Mouse (Mus musculus) heart, embryonic 14.5 days (tissue): ENCODE measurements around the gene Ift52. TPM values are rescaled to one million over a fixed set of nuclear protein-coding genes. Genes with fewer than 3 reads are reported as not detected.

Source experiments
- ATAC-seq: fragments of 200-750 bp; cut with Nextera tagmentation; 2 replicates; pipeline ENCODE4 v1.8.0; 2017; ENCODE audit warnings: low read depth, moderate TSS enrichment; ENCODE audit not compliant: insufficient number of reproducible peaks, insufficient read depth, low FRiP score
- H3K27ac ChIP-seq, 2 experiments: fragments of 200-500 bp in 1 of 2; fragments of 300-500 bp in 1 of 2; sonication (generic) in 1 of 2; replicated peaks in 1 of 2; 2 replicates each; pipeline ENCODE4 v1.5.1; 2012 to 2014; ENCODE audit warnings: low read depth in 2 of 2, low read length in 2 of 2, control low read depth in 1 of 2, mild to moderate bottlenecking in 1 of 2, mixed read lengths in 1 of 2; ENCODE audit not compliant: control insufficient read depth in 1 of 2, insufficient read depth in 1 of 2
- H3K27me3 ChIP-seq: fragments of 300-500 bp; sonication (generic); 2 replicates; pipeline ENCODE4 v1.6.1; 2014; ENCODE audit warnings: mild to moderate bottlenecking, low read length, control low read depth; ENCODE audit not compliant: control insufficient read depth, insufficient read depth
- H3K36me3 ChIP-seq: fragments of 300-500 bp; sonication (generic); 2 replicates; pipeline ENCODE4 v1.6.1; 2014; ENCODE audit warnings: mild to moderate bottlenecking, control low read depth, low read length, mixed read lengths; ENCODE audit not compliant: control insufficient read depth, insufficient read depth
- H3K4me1 ChIP-seq, 2 experiments: fragments of 200-500 bp in 1 of 2; fragments of 300-500 bp in 1 of 2; sonication (generic) in 1 of 2; 2 replicates each; pipeline ENCODE4 v1.6.1; 2012 to 2014; ENCODE audit warnings: low read length in 2 of 2, control low read depth in 1 of 2, mixed read lengths in 1 of 2; ENCODE audit not compliant: control insufficient read depth in 2 of 2, insufficient read depth in 2 of 2
- H3K4me2 ChIP-seq: fragments of 300-500 bp; sonication (generic); 2 replicates; pipeline ENCODE4 v1.6.1; 2014; ENCODE audit warnings: mild to moderate bottlenecking, low read length
- H3K4me3 ChIP-seq, 2 experiments: fragments of 200-500 bp in 1 of 2; fragments of 300-500 bp in 1 of 2; sonication (generic) in 1 of 2; 2 replicates each; pipeline ENCODE4 v1.5.1; 2012 to 2014; ENCODE audit warnings: low read length in 2 of 2, mild to moderate bottlenecking in 2 of 2, control low read depth in 1 of 2, low read depth in 1 of 2, moderate library complexity in 1 of 2; ENCODE audit not compliant: control insufficient read depth in 1 of 2, insufficient read depth in 1 of 2
- H3K9ac ChIP-seq: fragments of 300-500 bp; sonication (generic); 2 replicates; pipeline ENCODE4 v1.6.1; 2014; ENCODE audit warnings: mild to moderate bottlenecking, low read length
- H3K9me3 ChIP-seq: fragments of 300-500 bp; sonication (generic); 2 replicates; pipeline ENCODE4 v1.6.1; 2016; ENCODE audit warnings: low read length, control low read depth; ENCODE audit not compliant: control insufficient read depth
- WGBS: fragments of 180-500 bp; shearing (Covaris S2); extraction: QIAGEN DNeasy Blood & Tissue Kit; methylation state at CpG from one replicate; pipeline ENCODE4 v1.1.7; 2014; 5-methylcytosine and 5-hydroxymethylcytosine counted together
- polyA plus RNA-seq: library from polyadenylated mRNA; unstranded; fragments of >200 nt; fragmentation: Nextera tagmentation; extraction: Ambion mirVana; gene quantifications from 2 replicates; pipeline ENCODE4 v1.2.1, GENCODE M21; 2014

The Ift52 gene
- polyA plus RNA-seq, 1 experiment from 2014 or later = 38.7 TPM

DNA sequence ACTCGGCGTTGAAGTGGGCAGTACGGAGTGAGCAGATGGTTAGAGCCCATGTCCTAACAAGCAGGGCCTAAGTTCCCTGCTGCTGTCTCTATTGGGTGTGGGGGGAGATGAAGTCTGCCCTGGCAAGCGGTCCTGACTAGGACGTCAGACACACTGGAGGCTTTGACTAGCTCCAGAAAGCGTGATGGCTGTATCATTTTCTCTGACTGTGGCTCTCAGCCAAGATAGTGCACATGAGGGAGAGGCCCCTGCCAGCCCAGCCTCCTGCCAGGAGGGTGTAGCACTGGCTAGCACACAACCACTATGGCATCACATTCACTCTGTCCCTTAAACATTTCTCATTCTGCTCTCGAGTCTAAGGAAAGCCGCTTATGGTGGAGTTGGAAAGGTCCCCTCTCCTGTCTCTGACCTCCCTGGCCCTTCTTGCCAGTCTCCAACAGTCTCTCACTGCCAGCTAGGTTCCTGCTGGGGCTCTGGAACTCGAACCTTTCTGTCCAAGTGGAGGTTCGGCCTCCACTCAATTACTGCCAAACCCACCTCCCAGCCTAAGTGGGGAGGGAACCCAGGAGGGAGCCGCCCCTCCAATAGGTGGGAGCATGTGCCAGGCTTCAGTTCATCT lies 41.9 kb upstream of the Ift52 start:
- Histone ChIP-seq H3K27ac (no peak overlapping the region), H3K27me3 (no peaks in the 10 kb centered on the region), H3K9me3 (no peaks in the 10 kb centered on the region), H3K4me2 (no peak overlapping the region), H3K36me3 (no peaks in the 10 kb centered on the region), H3K9ac (no peak overlapping the region), H3K4me3 (no peak overlapping the region), H3K4me1 (peaks cover 6 to 7% of the 10 kb centered on the region in 2 experiments; a peak in 3 of 4 replicates)
- peak; percentile 54 for ATAC-seq
- 65% methylated on average over 11 of the region's 11 CpGs for WGBS

DNA sequence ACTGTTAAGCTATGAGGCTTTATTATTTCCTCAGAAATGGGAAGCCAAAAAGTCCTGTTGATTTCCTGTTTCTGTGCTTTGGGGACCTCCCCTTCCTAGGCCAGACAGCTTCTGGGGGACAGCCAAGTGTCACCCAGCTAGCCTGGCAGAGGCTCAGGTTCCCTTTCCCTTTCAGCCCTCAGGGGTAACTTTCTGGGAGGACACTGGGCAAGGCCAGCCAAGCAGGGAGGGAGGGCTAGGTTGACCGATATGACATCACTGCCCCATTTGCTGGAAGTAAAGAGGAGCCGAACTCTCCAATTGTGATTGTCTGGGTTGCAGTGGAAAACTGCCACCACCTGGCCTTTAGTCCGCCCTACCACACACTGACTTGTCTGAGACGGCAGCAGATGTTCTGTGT lies 41.2 kb upstream of the Ift52 start:
- no peak overlapping the region for H3K4me3 ChIP-seq
- H3K9me3 ChIP-seq = no peaks in the 10 kb centered on the region
- H3K4me1 ChIP-seq = peaks cover 6 to 7% of the 10 kb centered on the region in 2 experiments; a peak in 3 of 4 replicates
- 65% methylated on average over 4 of the region's 4 CpGs for WGBS
- H3K36me3 ChIP-seq = no peaks in the 10 kb centered on the region
- no peak overlapping the region for H3K9ac ChIP-seq
- no peak overlapping the region for H3K4me2 ChIP-seq
- H3K27me3 ChIP-seq = no peaks in the 10 kb centered on the region
- no peak for ATAC-seq
- H3K27ac ChIP-seq = no peak overlapping the region

- Histone ChIP-seq H3K36me3 (no peaks in the 10 kb centered on the region), H3K4me3 (no peak overlapping the region), H3K9me3 (no peaks in the 10 kb centered on the region), H3K9ac (no peak overlapping the region), H3K27ac (no peak overlapping the region), H3K4me2 (no peak overlapping the region), H3K27me3 (no peaks in the 10 kb centered on the region), H3K4me1 (peaks cover 0 to 3% of the 10 kb centered on the region in 2 experiments; a peak in 2 of 4 replicates)
- WGBS = 75% methylated on average over 6 of the region's 6 CpGs
- no peak for ATAC-seq
Observed at GRCm38 (mm10) chr2:162984381-162984780, 32.8 kb upstream of the Ift52 start.

DNA sequence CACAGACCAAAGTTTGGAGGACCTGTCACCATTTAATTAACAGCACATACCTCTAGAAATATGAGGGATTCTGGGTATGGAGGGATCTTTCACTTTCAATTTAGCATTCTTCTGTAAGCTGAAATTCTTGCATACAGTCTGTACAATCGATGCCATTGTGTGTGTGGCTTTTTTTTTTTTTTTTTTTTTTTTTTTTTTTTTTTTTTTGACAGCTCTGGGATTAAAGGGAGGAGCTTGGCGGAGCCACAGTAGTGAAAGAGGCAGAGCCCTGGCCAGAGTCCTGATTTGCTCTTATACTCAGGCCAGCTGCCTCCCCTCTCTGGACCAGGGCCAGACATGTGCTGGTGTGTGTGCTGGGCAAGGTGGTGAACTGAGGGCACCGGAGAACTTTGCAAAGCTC lies 31.2 kb upstream of the Ift52 start:
- Histone ChIP-seq H3K4me2 (no peak overlapping the region), H3K9ac (no peak overlapping the region), H3K9me3 (no peaks in the 10 kb centered on the region), H3K4me3 (no peak overlapping the region), H3K4me1 (peaks cover 0 to 3% of the 10 kb centered on the region in 2 experiments; a peak in 2 of 4 replicates), H3K27me3 (no peaks in the 10 kb centered on the region), H3K36me3 (no peaks in the 10 kb centered on the region), H3K27ac (no peak overlapping the region)
- 41% methylated on average over 3 of the region's 3 CpGs for WGBS
- no peak for ATAC-seq

DNA sequence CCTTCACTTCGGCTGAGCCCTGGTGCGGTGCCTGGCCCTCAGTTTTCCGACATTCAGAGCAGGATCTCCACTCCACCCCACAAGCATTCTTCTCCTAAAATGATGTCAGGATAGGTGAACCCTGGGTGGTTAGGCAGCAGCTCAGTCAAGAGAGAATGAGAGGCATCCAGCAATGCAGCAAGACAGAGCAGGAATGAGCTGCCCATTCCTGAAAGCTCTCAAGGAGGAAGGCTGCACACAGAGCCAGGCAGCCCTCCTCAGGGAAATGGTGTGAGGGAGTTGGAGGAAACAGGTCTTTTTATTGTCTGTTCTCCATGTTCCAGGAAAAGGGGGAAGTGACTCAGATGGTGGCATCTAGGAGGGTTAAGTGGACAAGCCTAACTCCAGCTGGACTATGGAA lies 30.4 kb upstream of the Ift52 start:
- Histone ChIP-seq H3K27me3 (no peaks in the 10 kb centered on the region), H3K9ac (no peak overlapping the region), H3K4me1 (peaks cover 0 to 3% of the 10 kb centered on the region in 2 experiments; a peak in 2 of 4 replicates), H3K4me3 (no peak overlapping the region), H3K4me2 (no peak overlapping the region), H3K36me3 (no peaks in the 10 kb centered on the region), H3K27ac (no peak overlapping the region), H3K9me3 (no peaks in the 10 kb centered on the region)
- no peak for ATAC-seq
- WGBS = 75% methylated on average over 3 of the region's 3 CpGs

DNA sequence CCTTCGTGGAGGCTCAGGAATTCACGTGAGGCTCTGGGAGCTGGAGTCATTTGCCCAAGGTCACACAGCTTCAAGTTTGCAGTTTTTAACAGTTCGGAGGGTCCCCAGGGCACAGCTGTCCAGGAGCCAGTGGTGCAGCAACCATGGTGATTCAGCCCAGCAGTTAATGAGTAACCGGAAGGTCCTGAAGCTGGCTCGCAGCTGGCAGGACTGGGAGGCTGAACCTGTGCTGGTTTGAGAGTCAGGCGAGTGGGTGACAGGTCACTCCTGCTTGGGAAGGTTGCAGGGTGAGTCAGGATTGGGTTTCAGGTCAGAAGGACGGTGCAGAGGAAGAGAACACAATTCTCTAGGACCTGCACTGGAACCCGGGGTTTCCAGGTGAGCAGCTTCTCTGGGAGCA lies 29.9 kb upstream of the Ift52 start, which contains the start of gene Sgk2:
Gene Sgk2, plus strand, starts transcription at position 113 of the 400 bp plus-strand sequence.
- no peaks in the 10 kb centered on the region for H3K27me3 ChIP-seq
- no peaks in the 10 kb centered on the region for H3K9me3 ChIP-seq
- no peak within 1 kb of the TSS for H3K27ac ChIP-seq
- ATAC-seq = no peak
- no peak within 1 kb of the TSS for H3K4me2 ChIP-seq
- no peak within 1 kb of the TSS for H3K4me3 ChIP-seq
- H3K4me1 ChIP-seq = peaks cover 0 to 3% of the 10 kb centered on the region in 2 experiments; a peak in 2 of 4 replicates
- WGBS = 53% methylated on average over 8 of the region's 8 CpGs
- H3K36me3 ChIP-seq = no peaks in the 10 kb centered on the region
- no peak within 1 kb of the TSS for H3K9ac ChIP-seq

- H3K4me1 ChIP-seq = peaks cover 0 to 3% of the 10 kb centered on the region in 2 experiments; a peak in 2 of 4 replicates
- no peak overlapping the region for H3K9ac ChIP-seq
- no peak overlapping the region for H3K4me3 ChIP-seq
- no peak for ATAC-seq
- no peaks in the 10 kb centered on the region for H3K36me3 ChIP-seq
- H3K27ac ChIP-seq = no peak overlapping the region
- no peaks in the 10 kb centered on the region for H3K9me3 ChIP-seq
- H3K4me2 ChIP-seq = no peak overlapping the region
- H3K27me3 ChIP-seq = no peaks in the 10 kb centered on the region
- 77% methylated on average over 4 of the region's 4 CpGs for WGBS
Observed at GRCm38 (mm10) chr2:162988235-162988634, 28.9 kb upstream of the Ift52 start.
